Mouse (Mus musculus): Measurements from ENCODE around the gene Atp13a1. TPM values are rescaled to one million over a fixed set of nuclear protein-coding genes. Genes with fewer than 3 reads are reported as not detected.

The Atp13a1 gene
- polyA plus RNA-seq, 1 experiment from 2014 or later: 48.9 TPM

- no peak overlapping the region for H3K4me3 ChIP-seq (replicated peaks)
- WGBS: 88% methylated on average over 7 of the region's 7 CpGs
Measured at GRCm38 (mm10) chr8:69803366-69803765, 12.4 kb downstream of the Atp13a1 start.

DNA sequence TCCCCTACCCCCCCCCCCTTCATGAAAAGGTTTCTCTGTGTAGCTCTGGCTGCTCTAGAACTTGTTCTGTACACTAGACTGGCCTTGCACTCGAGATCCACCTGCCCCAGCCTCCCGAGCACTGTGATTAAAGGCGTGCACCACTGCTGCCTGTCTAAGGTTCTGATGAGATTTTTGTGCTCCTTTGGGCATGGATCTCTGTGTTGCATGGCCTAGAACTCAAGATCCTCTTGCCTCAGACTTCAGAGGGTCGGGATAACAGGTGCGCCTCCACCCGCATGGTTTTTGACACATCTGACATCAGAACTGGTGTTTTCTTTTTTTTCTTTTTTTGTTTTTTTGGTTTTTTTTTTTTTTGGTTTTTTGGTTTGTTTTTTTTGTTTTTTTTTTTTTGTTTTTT, 13.6 kb downstream of the Atp13a1 start:
- Histone ChIP-seq H3K4me2 (replicated peaks) (no peak overlapping the region), H3K27ac (no peak overlapping the region), H3K36me3 (peaks cover 63% of the 10 kb centered on the region), H3K4me1 (replicated peaks) (peaks cover 3% of the 10 kb centered on the region; the same call in 1 of the 2 replicates), H3K27me3 (replicated peaks) (no peaks in the 10 kb centered on the region), H3K4me3 (replicated peaks) (no peak overlapping the region), H3K9ac (no peak overlapping the region), H3K9me3 (no peaks in the 10 kb centered on the region)
- 84% methylated on average over 6 of the region's 6 CpGs for WGBS
- ATAC-seq: no peak

More at GRCm38 (mm10) chr8:69803366-69803765, 12.4 kb downstream of the Atp13a1 start:
- Histone ChIP-seq H3K36me3 (peaks cover 73% of the 10 kb centered on the region), H3K9me3 (no peaks in the 10 kb centered on the region), H3K27ac (no peak overlapping the region), H3K27me3 (replicated peaks) (no peaks in the 10 kb centered on the region), H3K4me1 (replicated peaks) (no peaks in the 10 kb centered on the region; the same call in 1 of the 2 replicates), H3K4me2 (replicated peaks) (no peak overlapping the region), H3K9ac (no peak overlapping the region)
- ATAC-seq: no peak

- H3K4me1 ChIP-seq (replicated peaks): peaks cover 3% of the 10 kb centered on the region; the same call in 1 of the 2 replicates
- H3K4me3 ChIP-seq (replicated peaks): no peak overlapping the region
- peaks cover 58% of the 10 kb centered on the region for H3K36me3 ChIP-seq
- no peak overlapping the region for H3K4me2 ChIP-seq (replicated peaks)
- H3K27me3 ChIP-seq (replicated peaks): no peaks in the 10 kb centered on the region
- no peaks in the 10 kb centered on the region for H3K9me3 ChIP-seq
- no peak overlapping the region for H3K9ac ChIP-seq
- ATAC-seq: no peak
- no peak overlapping the region for H3K27ac ChIP-seq
- WGBS: 90% methylated on average over 10 of the region's 10 CpGs
Measured at GRCm38 (mm10) chr8:69805086-69805485, 14.1 kb downstream of the Atp13a1 start.

- Histone ChIP-seq H3K27ac (no peak overlapping the region), H3K4me3 (replicated peaks) (no peak overlapping the region), H3K36me3 (peaks cover 54% of the 10 kb centered on the region), H3K4me2 (replicated peaks) (no peak overlapping the region), H3K9ac (no peak overlapping the region), H3K4me1 (replicated peaks) (peaks cover 3% of the 10 kb centered on the region; the same call in 1 of the 2 replicates), H3K9me3 (no peaks in the 10 kb centered on the region), H3K27me3 (replicated peaks) (no peaks in the 10 kb centered on the region)
- no peak for ATAC-seq
- WGBS: 91% methylated on average over 9 of the region's 9 CpGs
Measured at GRCm38 (mm10) chr8:69805491-69805890, 14.5 kb downstream of the Atp13a1 start.

- no peak for ATAC-seq
- peaks cover 39% of the 10 kb centered on the region for H3K36me3 ChIP-seq
Measured at GRCm38 (mm10) chr8:69807236-69807635, 16.3 kb downstream of the Atp13a1 start.

DNA sequence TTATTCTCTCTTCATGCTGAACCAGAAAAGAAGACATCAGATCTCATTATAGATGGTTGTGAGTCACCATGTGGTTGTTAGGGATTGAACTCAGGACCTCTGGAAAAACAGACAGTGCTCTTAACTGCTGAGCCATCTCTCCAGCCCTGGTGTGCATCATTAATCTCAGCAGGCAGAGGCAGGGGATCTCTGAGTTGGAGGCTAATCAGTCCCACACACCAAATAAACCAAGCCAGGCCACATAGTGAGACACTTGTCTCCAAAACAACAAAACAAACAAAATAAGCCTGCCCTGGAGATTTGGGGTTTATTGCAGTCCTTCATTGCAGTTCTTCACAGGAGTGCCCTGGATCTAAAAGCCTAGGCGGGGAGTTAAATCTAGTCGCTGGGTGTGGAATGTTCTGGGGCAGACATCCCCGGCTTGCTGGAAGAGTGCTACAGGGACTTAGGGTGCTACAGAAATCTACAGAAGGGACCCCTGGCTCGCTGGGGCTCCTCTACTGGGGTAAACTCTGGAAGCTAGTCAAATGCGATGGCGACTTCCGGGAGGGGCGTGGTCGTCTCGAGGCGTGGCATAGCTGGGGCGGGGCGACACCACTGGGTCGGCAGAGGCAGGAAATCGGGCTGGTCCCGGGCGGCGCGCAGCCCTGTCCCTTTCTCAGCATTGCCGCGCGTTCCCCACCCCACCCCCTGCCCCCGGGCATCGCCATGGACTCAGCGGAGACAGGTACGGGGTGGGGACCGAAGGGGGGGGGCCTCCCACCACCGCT, 17.3 kb downstream of the Atp13a1 start, which contains the start of gene Gmip:
Gene Gmip (plus strand): TSS at position 586 of the 770 bp plus-strand sequence.
- no peaks in the 10 kb centered on the region for H3K27me3 ChIP-seq (replicated peaks)
- H3K4me2 ChIP-seq (replicated peaks): peak within 1 kb of the TSS; percentile 97
- peak; percentile 90 for ATAC-seq
- H3K27ac ChIP-seq: no peak within 1 kb of the TSS
- peaks cover 30% of the 10 kb centered on the region for H3K36me3 ChIP-seq
- peaks cover 3% of the 10 kb centered on the region; the same call in 1 of the 2 replicates for H3K4me1 ChIP-seq (replicated peaks)
- 5% methylated on average over 28 of the region's 28 CpGs for WGBS
- peak within 1 kb of the TSS; percentile 74 for H3K9ac ChIP-seq
- no peaks in the 10 kb centered on the region for H3K9me3 ChIP-seq
- H3K4me3 ChIP-seq (replicated peaks): peak within 1 kb of the TSS; percentile 61

More at GRCm38 (mm10) chr8:69807236-69807635, 16.3 kb downstream of the Atp13a1 start:
- Histone ChIP-seq H3K9me3 (no peaks in the 10 kb centered on the region), H3K4me1 (replicated peaks) (peaks cover 3% of the 10 kb centered on the region; the same call in 1 of the 2 replicates), H3K27me3 (replicated peaks) (no peaks in the 10 kb centered on the region), H3K27ac (no peak overlapping the region), H3K4me3 (replicated peaks) (no peak overlapping the region), H3K9ac (no peak overlapping the region), H3K4me2 (replicated peaks) (no peak overlapping the region)
- 94% methylated on average over 5 of the region's 5 CpGs for WGBS

GRCm38 (mm10) chr8:69808864-69809403, 18.0 kb downstream of the Atp13a1 start:
- peaks cover 25% of the 10 kb centered on the region for H3K36me3 ChIP-seq
- no peaks in the 10 kb centered on the region for H3K9me3 ChIP-seq
- peak; percentile 57 for ATAC-seq
- peak overlapping the region; percentile 97 for H3K4me2 ChIP-seq (replicated peaks)
- no peak overlapping the region for H3K27ac ChIP-seq
- H3K27me3 ChIP-seq (replicated peaks): no peaks in the 10 kb centered on the region
- 3% methylated on average over 23 of the region's 23 CpGs for WGBS
- H3K4me3 ChIP-seq (replicated peaks): peak overlapping the region; percentile 61
- peaks cover 3% of the 10 kb centered on the region; the same call in 1 of the 2 replicates for H3K4me1 ChIP-seq (replicated peaks)
- H3K9ac ChIP-seq: peak overlapping the region; percentile 74

- ATAC-seq: no peak
- peak overlapping the region; percentile 97; the same call in 1 of the 2 replicates for H3K4me2 ChIP-seq (replicated peaks)
- 67% methylated on average over 3 of the region's 3 CpGs for WGBS
- H3K36me3 ChIP-seq: peaks cover 25% of the 10 kb centered on the region
- H3K27ac ChIP-seq: no peak overlapping the region
- H3K9ac ChIP-seq: no peak overlapping the region
- no peaks in the 10 kb centered on the region for H3K9me3 ChIP-seq
- H3K27me3 ChIP-seq (replicated peaks): no peaks in the 10 kb centered on the region
- no peak overlapping the region for H3K4me3 ChIP-seq (replicated peaks)
- peaks cover 3% of the 10 kb centered on the region; the same call in 1 of the 2 replicates for H3K4me1 ChIP-seq (replicated peaks)
Measured at GRCm38 (mm10) chr8:69809820-69810219, 18.9 kb downstream of the Atp13a1 start.

- H3K36me3 ChIP-seq: peaks cover 5% of the 10 kb centered on the region
- no peaks in the 10 kb centered on the region for H3K27me3 ChIP-seq (replicated peaks)
- no peak overlapping the region for H3K4me2 ChIP-seq (replicated peaks)
- no peak overlapping the region for H3K4me3 ChIP-seq (replicated peaks)
- no peak overlapping the region for H3K9ac ChIP-seq
- no peak for ATAC-seq
- H3K9me3 ChIP-seq: no peaks in the 10 kb centered on the region
- no peaks in the 10 kb centered on the region for H3K4me1 ChIP-seq (replicated peaks)
- WGBS: 80% methylated on average over 2 of the region's 2 CpGs
- H3K27ac ChIP-seq: no peak overlapping the region
Measured at GRCm38 (mm10) chr8:69814881-69815280, 23.9 kb downstream of the Atp13a1 start.

GRCm38 (mm10) chr8:69815396-69815795, 24.4 kb downstream of the Atp13a1 start:
- ATAC-seq: no peak
- no peak overlapping the region for H3K4me3 ChIP-seq (replicated peaks)
- no peak overlapping the region for H3K9ac ChIP-seq
- H3K27me3 ChIP-seq (replicated peaks): no peaks in the 10 kb centered on the region
- no peaks in the 10 kb centered on the region for H3K9me3 ChIP-seq
- no peaks in the 10 kb centered on the region for H3K4me1 ChIP-seq (replicated peaks)
- H3K4me2 ChIP-seq (replicated peaks): no peak overlapping the region
- no peak overlapping the region for H3K27ac ChIP-seq
- H3K36me3 ChIP-seq: peaks cover 5% of the 10 kb centered on the region
- 86% methylated on average over 4 of the region's 4 CpGs for WGBS

DNA sequence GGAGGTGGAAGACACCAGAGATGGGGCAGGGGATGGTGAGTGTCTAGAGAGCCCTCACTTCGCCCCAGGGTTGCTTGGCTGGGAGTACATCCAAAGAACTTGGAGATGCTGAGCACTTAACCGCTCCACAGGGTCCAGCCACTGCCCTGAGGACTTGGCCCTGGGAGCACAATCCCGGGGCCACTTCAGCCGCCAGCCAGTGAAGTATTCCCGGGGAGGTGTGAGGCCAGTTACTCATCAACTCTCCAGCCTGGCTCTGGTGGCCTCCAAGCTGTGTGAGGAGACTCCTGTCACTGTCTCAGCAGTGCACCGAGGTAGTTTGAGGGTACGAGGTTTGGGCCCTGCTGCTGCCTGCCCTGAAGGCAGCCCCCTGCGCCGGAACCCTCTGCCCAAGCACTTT, 29.5 kb downstream of the Atp13a1 start:
- 73% methylated on average over 9 of the region's 9 CpGs for WGBS
- H3K36me3 ChIP-seq: peaks cover 5% of the 10 kb centered on the region
- ATAC-seq: no peak
- H3K4me3 ChIP-seq (replicated peaks): no peak overlapping the region
- H3K4me2 ChIP-seq (replicated peaks): no peak overlapping the region
- H3K9ac ChIP-seq: no peak overlapping the region
- no peaks in the 10 kb centered on the region for H3K9me3 ChIP-seq
- no peaks in the 10 kb centered on the region for H3K27me3 ChIP-seq (replicated peaks)
- H3K4me1 ChIP-seq (replicated peaks): peaks cover 25% of the 10 kb centered on the region; the same call in 1 of the 2 replicates
- H3K27ac ChIP-seq: no peak overlapping the region

- Histone ChIP-seq H3K4me1 (replicated peaks) (peaks cover 25% of the 10 kb centered on the region; the same call in 1 of the 2 replicates), H3K9ac (peak overlapping the region; percentile 72), H3K27ac (0 out of 2 replicates have a peak overlapping the region, but pooled peaks have one; percentile 68), H3K27me3 (replicated peaks) (no peaks in the 10 kb centered on the region), H3K36me3 (peaks cover 7% of the 10 kb centered on the region; the same call in 1 of the 2 replicates), H3K9me3 (no peaks in the 10 kb centered on the region), H3K4me2 (replicated peaks) (peak overlapping the region; percentile 88), H3K4me3 (replicated peaks) (peak overlapping the region; percentile 63)
- ATAC-seq: peak; percentile 70
- under 1% methylated on average over 15 of the region's 22 CpGs for WGBS
Measured at GRCm38 (mm10) chr8:69821971-69822385, 31.0 kb downstream of the Atp13a1 start.
